Mouse (Mus musculus) hindbrain, embryonic 12.5 days (tissue): Measurements from ENCODE around the gene Lrmp. TPM values are rescaled to one million over a fixed set of nuclear protein-coding genes. Genes with fewer than 3 reads are reported as not detected.

ENCODE experiments used
- ATAC-seq: fragments of 200-750 bp; cut with Nextera tagmentation; 2 replicates; pipeline ENCODE4 v1.8.0; 2017; ENCODE audit warnings: moderate TSS enrichment; ENCODE audit not compliant: low FRiP score
- H3K27ac ChIP-seq: fragments of 300-500 bp; sonication (generic); 2 replicates; pipeline ENCODE4 v1.5.1; 2016; ENCODE audit warnings: mild to moderate bottlenecking
- H3K27me3 ChIP-seq: fragments of 300-500 bp; sonication (generic); 2 replicates; pipeline ENCODE4 v1.6.1; 2016; ENCODE audit warnings: mild to moderate bottlenecking
- H3K36me3 ChIP-seq: fragments of 300-500 bp; sonication (generic); 2 replicates; pipeline ENCODE4 v1.6.1; 2016; ENCODE audit warnings: mild to moderate bottlenecking
- H3K4me1 ChIP-seq: fragments of 300-500 bp; sonication (generic); 2 replicates; pipeline ENCODE4 v1.6.1; 2016
- H3K4me2 ChIP-seq: fragments of 300-500 bp; sonication (generic); replicated peaks from 2 replicates; pipeline ENCODE4 v1.6.1; 2016; ENCODE audit warnings: mild to moderate bottlenecking
- H3K4me3 ChIP-seq: fragments of 300-500 bp; sonication (generic); 2 replicates; pipeline ENCODE4 v1.5.1; 2016; ENCODE audit warnings: mild to moderate bottlenecking
- H3K9ac ChIP-seq: fragments of 300-500 bp; sonication (generic); 2 replicates; pipeline ENCODE4 v1.6.1; 2016; ENCODE audit warnings: mild to moderate bottlenecking, moderate library complexity
- H3K9me3 ChIP-seq: fragments of 300-500 bp; sonication (generic); replicated peaks from 2 replicates; pipeline ENCODE4 v1.6.1; 2016; ENCODE audit warnings: mild to moderate bottlenecking
- WGBS: fragments of 180-500 bp; shearing (Covaris S2); methylation state at CpG from one replicate; pipeline ENCODE4 v1.1.7; 2016; 5-methylcytosine and 5-hydroxymethylcytosine counted together
- polyA plus RNA-seq: library from polyadenylated mRNA; unstranded; fragments of >200 nt; fragmentation: Nextera tagmentation; extraction: Ambion mirVana; gene quantifications from 2 replicates; pipeline ENCODE4 v1.2.1, GENCODE M21; 2016

Gene Lrmp
- polyA plus RNA-seq, 1 experiment from 2014 or later = 1.4 TPM

DNA sequence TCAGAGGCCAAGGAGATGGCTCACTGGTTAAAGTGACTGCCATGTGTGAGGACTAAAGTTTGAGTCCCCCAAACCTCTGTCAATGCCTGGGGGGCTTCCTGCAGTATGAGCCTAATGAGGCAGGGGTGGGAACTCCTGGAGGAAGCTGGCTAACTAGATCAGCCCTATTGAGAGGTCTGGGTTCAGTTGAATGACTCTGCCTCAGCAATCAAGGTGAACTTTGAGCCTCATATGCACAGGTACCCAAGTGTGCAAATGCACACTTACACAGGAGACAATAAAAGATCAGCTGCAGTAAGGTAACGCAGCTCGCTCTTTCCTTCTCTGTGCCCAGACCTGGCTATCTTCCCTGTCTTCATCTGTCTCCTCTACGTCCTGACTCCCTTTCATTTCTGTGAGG is 77.6 kb downstream of the Lrmp start:
- WGBS = 90% methylated on average over 3 of the region's 3 CpGs
- Histone ChIP-seq H3K9me3 (0 out of 2 replicates have a peak, but pooled peaks cover 6% of the 10 kb centered on the region), H3K4me3 (no peak overlapping the region), H3K36me3 (no peaks in the 10 kb centered on the region), H3K9ac (no peak overlapping the region), H3K27me3 (no peaks in the 10 kb centered on the region), H3K27ac (no peak overlapping the region), H3K4me2 (no peak overlapping the region), H3K4me1 (no peaks in the 10 kb centered on the region)
- ATAC-seq = no peak

DNA sequence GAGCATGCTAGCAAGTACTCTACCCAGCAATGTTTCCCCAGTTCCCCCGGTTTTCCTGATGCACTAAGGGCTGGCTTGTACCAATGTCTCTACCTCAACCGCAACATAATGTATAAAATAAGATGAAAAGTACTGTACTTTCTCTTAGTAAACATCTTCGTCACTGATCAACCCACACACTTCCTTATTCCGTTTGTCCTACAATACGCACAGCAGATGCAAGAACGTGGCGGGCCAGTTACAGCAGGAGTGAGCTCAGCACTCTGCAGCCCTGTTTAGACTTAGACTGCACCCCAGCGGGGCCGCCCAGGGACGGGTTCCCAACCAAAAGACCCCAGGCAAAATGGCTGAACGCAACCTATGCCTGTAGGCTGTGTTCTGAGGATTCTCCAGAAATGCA is 78.0 kb downstream of the Lrmp start:
- 85% methylated on average over 11 of the region's 11 CpGs for WGBS
- no peaks in the 10 kb centered on the region for H3K4me1 ChIP-seq
- H3K36me3 ChIP-seq = no peaks in the 10 kb centered on the region
- H3K27ac ChIP-seq = no peak overlapping the region
- H3K4me3 ChIP-seq = no peak overlapping the region
- H3K9me3 ChIP-seq = 0 out of 2 replicates have a peak, but pooled peaks cover 7% of the 10 kb centered on the region
- ATAC-seq = no peak
- no peak overlapping the region for H3K9ac ChIP-seq
- H3K4me2 ChIP-seq = no peak overlapping the region
- H3K27me3 ChIP-seq = no peaks in the 10 kb centered on the region

GRCm38 (mm10) chr6:145197949-145198686 is 82.7 kb downstream of the Lrmp start:
- ATAC-seq = no peak
- Histone ChIP-seq H3K27me3 (no peaks in the 10 kb centered on the region), H3K36me3 (no peaks in the 10 kb centered on the region), H3K27ac (no peak overlapping the region), H3K9ac (no peak overlapping the region), H3K4me2 (no peak overlapping the region), H3K4me1 (no peaks in the 10 kb centered on the region), H3K9me3 (0 out of 2 replicates have a peak, but pooled peaks cover 7% of the 10 kb centered on the region), H3K4me3 (no peak overlapping the region)
- 91% methylated on average over 8 of the region's 8 CpGs for WGBS

GRCm38 (mm10) chr6:145202432-145203125 is 87.1 kb downstream of the Lrmp start:
- Histone ChIP-seq H3K27ac (no peak overlapping the region), H3K4me3 (no peak overlapping the region), H3K4me1 (no peaks in the 10 kb centered on the region), H3K4me2 (no peak overlapping the region), H3K27me3 (no peaks in the 10 kb centered on the region), H3K9me3 (0 out of 2 replicates have a peak, but pooled peaks cover 6% of the 10 kb centered on the region), H3K9ac (no peak overlapping the region), H3K36me3 (no peaks in the 10 kb centered on the region)
- WGBS = 80% methylated on average over 13 of the region's 13 CpGs
- ATAC-seq = no peak

- ATAC-seq = no peak
- Histone ChIP-seq H3K9me3 (no peaks in the 10 kb centered on the region), H3K9ac (no peak overlapping the region), H3K4me1 (no peaks in the 10 kb centered on the region), H3K27ac (no peak overlapping the region), H3K36me3 (no peaks in the 10 kb centered on the region), H3K4me3 (no peak overlapping the region), H3K4me2 (no peak overlapping the region), H3K27me3 (no peaks in the 10 kb centered on the region)
- WGBS = 89% methylated on average over 6 of the region's 6 CpGs
Measured at GRCm38 (mm10) chr6:145204440-145204839, 89.0 kb downstream of the Lrmp start.

GRCm38 (mm10) chr6:145205142-145205541 is 89.7 kb downstream of the Lrmp start:
- ATAC-seq = no peak
- WGBS = 72% methylated on average over 10 of the region's 10 CpGs
- no peak overlapping the region for H3K9ac ChIP-seq
- H3K4me2 ChIP-seq = no peak overlapping the region
- H3K4me1 ChIP-seq = peaks cover 2% of the 10 kb centered on the region
- no peaks in the 10 kb centered on the region for H3K9me3 ChIP-seq
- H3K27me3 ChIP-seq = no peaks in the 10 kb centered on the region
- no peaks in the 10 kb centered on the region for H3K36me3 ChIP-seq
- H3K4me3 ChIP-seq = no peak overlapping the region
- no peak overlapping the region for H3K27ac ChIP-seq

DNA sequence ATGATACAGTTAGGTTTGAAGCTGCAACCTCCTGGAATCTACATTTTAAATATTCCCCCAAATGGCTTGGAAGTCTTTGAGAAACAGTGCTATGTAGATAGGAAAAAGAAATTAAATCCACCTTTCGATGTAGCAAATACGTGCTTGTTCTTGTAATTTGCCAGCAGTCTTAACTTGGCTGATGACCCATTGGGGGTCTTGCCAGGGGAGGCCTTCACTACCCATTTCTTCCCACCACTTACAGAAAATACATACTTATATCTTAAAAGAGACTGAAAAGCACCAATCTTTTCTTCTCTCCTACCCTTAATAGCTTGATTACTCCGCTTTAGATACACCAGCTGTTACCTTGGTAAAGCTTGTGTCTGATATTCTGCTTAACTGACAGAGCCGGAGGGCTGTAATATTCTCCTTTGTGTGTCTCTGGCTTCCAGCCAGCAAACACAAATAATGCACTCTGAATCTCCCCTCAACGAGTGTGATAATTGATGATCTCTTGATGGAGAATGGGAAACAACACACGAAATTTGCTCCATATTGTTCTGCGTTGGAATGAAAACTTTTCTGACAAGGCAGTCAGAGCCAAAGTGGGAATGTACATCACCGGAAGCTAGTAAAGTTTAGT is 94.7 kb downstream of the Lrmp start:
- Histone ChIP-seq H3K9me3 (no peaks in the 10 kb centered on the region), H3K27me3 (no peaks in the 10 kb centered on the region), H3K9ac (no peak overlapping the region), H3K4me1 (peaks cover 14% of the 10 kb centered on the region), H3K4me2 (peak overlapping the region; percentile 65), H3K4me3 (peak overlapping the region; percentile 65), H3K36me3 (no peaks in the 10 kb centered on the region), H3K27ac (no peak overlapping the region)
- no peak for ATAC-seq
- WGBS = 34% methylated on average over 8 of the region's 8 CpGs

DNA sequence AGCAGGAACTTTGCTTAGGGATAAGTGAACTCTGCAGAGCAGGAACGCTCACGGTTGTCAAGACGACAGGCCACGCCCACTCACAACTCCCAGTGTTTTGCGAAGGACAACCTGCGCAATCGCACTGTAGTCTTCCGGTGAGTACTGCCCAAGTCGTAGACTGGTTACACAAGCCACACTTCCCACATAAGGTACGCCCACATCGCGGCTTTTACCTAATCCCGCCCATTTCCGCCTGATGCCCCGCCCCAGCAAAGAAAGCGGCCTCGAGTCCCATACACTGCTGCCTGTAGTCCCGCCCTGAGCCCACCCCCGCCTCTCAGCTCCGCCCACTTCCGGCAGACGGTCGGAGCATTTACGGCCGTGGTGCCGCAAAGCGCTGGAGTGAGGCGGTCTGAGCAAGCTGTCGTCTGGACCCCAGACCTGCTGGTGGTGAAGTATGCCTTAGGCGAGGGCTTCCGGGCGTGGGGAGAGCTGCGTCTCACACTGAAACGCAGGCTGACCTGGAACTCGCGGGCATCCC is 95.4 kb downstream of the Lrmp start, which contains the start of the genes Casc1 and Etfrf1:
Gene Casc1 (minus strand): TSS at position 190 of the 523 bp plus-strand sequence.
Gene Etfrf1 (plus strand): TSS at position 319 of the 523 bp plus-strand sequence.
- WGBS = under 1% methylated on average over 36 of the region's 36 CpGs
- Histone ChIP-seq H3K27ac (peak within 1 kb of the TSS; percentile 96), H3K9me3 (no peaks in the 10 kb centered on the region), H3K9ac (peak within 1 kb of the TSS; percentile 79), H3K4me3 (peak within 1 kb of the TSS; percentile 65), H3K27me3 (no peaks in the 10 kb centered on the region), H3K4me2 (peak within 1 kb of the TSS; percentile 65), H3K36me3 (0 out of 2 replicates have a peak, but pooled peaks cover under 1% of the 10 kb centered on the region), H3K4me1 (peaks cover 14% of the 10 kb centered on the region)
- ATAC-seq = peak; percentile 100

GRCm38 (mm10) chr6:145211376-145212305 is 96.2 kb downstream of the Lrmp start:
- WGBS = 5% methylated on average over 21 of the region's 21 CpGs
- no peaks in the 10 kb centered on the region for H3K27me3 ChIP-seq
- peak; percentile 64 for ATAC-seq
- peaks cover 14% of the 10 kb centered on the region for H3K4me1 ChIP-seq
- 0 out of 2 replicates have a peak, but pooled peaks cover 6% of the 10 kb centered on the region for H3K36me3 ChIP-seq
- peak overlapping the region; percentile 59 for H3K4me2 ChIP-seq
- peak overlapping the region; percentile 65 for H3K4me3 ChIP-seq
- H3K9ac ChIP-seq = peak overlapping the region; percentile 79
- H3K27ac ChIP-seq = peak overlapping the region; percentile 96
- H3K9me3 ChIP-seq = no peaks in the 10 kb centered on the region

GRCm38 (mm10) chr6:145213916-145214315 is 98.5 kb downstream of the Lrmp start:
- Histone ChIP-seq H3K4me3 (no peak overlapping the region), H3K4me1 (peaks cover 14% of the 10 kb centered on the region), H3K4me2 (no peak overlapping the region), H3K9ac (no peak overlapping the region), H3K27me3 (no peaks in the 10 kb centered on the region), H3K9me3 (no peaks in the 10 kb centered on the region), H3K27ac (no peak overlapping the region), H3K36me3 (peaks cover 11% of the 10 kb centered on the region; the same call in 1 of the 2 replicates)
- WGBS = 88% methylated on average over 2 of the region's 2 CpGs
- no peak for ATAC-seq

DNA sequence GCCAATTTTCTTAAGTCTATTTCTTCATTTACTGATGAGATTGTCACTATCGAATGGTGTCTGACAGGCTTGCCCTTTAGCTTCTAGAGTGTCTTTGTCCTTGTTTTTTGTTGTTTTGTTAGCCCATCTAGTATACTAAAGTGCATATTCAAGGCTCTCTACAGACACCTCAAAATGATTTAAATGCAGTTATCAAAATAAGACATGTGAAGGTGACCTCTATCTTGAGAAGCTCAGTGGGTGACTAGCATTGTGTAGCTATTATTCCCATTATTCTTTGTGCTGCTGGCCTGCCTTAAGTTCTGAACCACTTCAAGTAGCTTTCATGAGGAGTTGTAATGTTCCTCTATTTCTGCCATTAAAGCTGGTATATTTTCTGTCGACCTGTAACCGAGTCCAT is 100.4 kb downstream of the Lrmp start:
- peaks cover 19% of the 10 kb centered on the region for H3K36me3 ChIP-seq
- H3K27ac ChIP-seq = no peak overlapping the region
- H3K4me3 ChIP-seq = no peak overlapping the region
- H3K27me3 ChIP-seq = no peaks in the 10 kb centered on the region
- no peak overlapping the region for H3K4me2 ChIP-seq
- H3K4me1 ChIP-seq = peaks cover 8% of the 10 kb centered on the region
- H3K9me3 ChIP-seq = no peaks in the 10 kb centered on the region
- WGBS = 93% methylated on average over 3 of the region's 3 CpGs
- no peak for ATAC-seq
- no peak overlapping the region for H3K9ac ChIP-seq
